ENCODE assay signal across 7 mouse cellular contexts in genomic region chrX:100625802-100626793, GRCm38 (mm10). TPM values are rescaled to one million over a fixed set of nuclear protein-coding genes. Genes with fewer than 3 reads are reported as not detected.
DNase-seq lines count a peak whose midpoint lies in the region; ATAC-seq lines count a peak whose summit lies in the region.

TSS of gene Pdzd11 (minus strand) at chrX:100626568.

- intact Hi-C loops in gastrocnemius, postnatal 36 days (cut with DNase I) = loop anchor here (10.0 kb wide), 1 partner anchor 109 kb away; no protein-coding TSS in a partner anchor
- intact Hi-C loops in left cerebral cortex, postnatal 25 days (cut with DNase I) = loop anchor here (10.0 kb wide), 1 partner anchor 109 kb away; no protein-coding TSS in a partner anchor

- peak; percentile 100 for ATAC-seq in intestine, embryonic 15.5 days

- H3K27ac ChIP-seq in intestine, embryonic 15.5 days = peak within 1 kb of the TSS; percentile 68
- peak within 1 kb of the TSS; percentile 92 for H3K27ac ChIP-seq in midbrain, embryonic 10.5 days (replicated peaks)

- H3K4me1 ChIP-seq in intestine, embryonic 15.5 days (replicated peaks) = no peaks in the 10 kb centered on the region
- peaks cover 19% of the 10 kb centered on the region for H3K4me1 ChIP-seq in midbrain, embryonic 10.5 days

- peak; percentile 92 for DNase-seq in adrenal gland, adult 2 months
- peak; percentile 85 for DNase-seq in embryo, embryonic 11.5 days (ENCODE audit: low read depth, low spot score)
- peak; percentile 70 to 81 for DNase-seq in gastrocnemius, postnatal 36 days
- peak; percentile 86 to 93 for DNase-seq in left cerebral cortex, postnatal 25 days (ENCODE audit: low spot score in 2 of 2)
- peak; percentile 89 for DNase-seq in midbrain, embryonic 10.5 days (ENCODE audit: low spot score)
- DNase-seq in right cerebral cortex, postnatal 4 days = peak; percentile 79

- H3K9ac ChIP-seq in intestine, embryonic 15.5 days = peak within 1 kb of the TSS; percentile 60

- no peaks in the 10 kb centered on the region for H3K27me3 ChIP-seq in intestine, embryonic 15.5 days (replicated peaks)
- peaks cover 37% of the 10 kb centered on the region for H3K27me3 ChIP-seq in midbrain, embryonic 10.5 days (ENCODE audit: low read depth, poor library complexity, severe bottlenecking)

- peak within 1 kb of the TSS; percentile 62 for H3K4me2 ChIP-seq in intestine, embryonic 15.5 days (replicated peaks)

- H3K4me3 ChIP-seq in intestine, embryonic 15.5 days (replicated peaks) = peak within 1 kb of the TSS; percentile 52
- peak within 1 kb of the TSS; percentile 73 for H3K4me3 ChIP-seq in midbrain, embryonic 10.5 days

- WGBS in intestine, embryonic 15.5 days = 21% methylated on average over 62 of the region's 62 CpGs
- WGBS in midbrain, embryonic 10.5 days = 17% methylated on average over 62 of the region's 62 CpGs

- H3K9me3 ChIP-seq in intestine, embryonic 15.5 days = no peaks in the 10 kb centered on the region
- 0 out of 2 replicates have a peak, but pooled peaks cover 2% of the 10 kb centered on the region for H3K9me3 ChIP-seq in midbrain, embryonic 10.5 days (replicated peaks)

- H3K36me3 ChIP-seq in intestine, embryonic 15.5 days = no peaks in the 10 kb centered on the region
- peaks cover 41% of the 10 kb centered on the region for H3K36me3 ChIP-seq in midbrain, embryonic 10.5 days

RNA-seq across cellular contexts. Expression of gene Pdzd11, which starts in this region (rescaled TPM):
- total RNA-seq in adrenal gland, adult 2 months (2021) = 10 to 100 TPM; 57.9 to 58.0 TPM
- polyA plus RNA-seq in adrenal gland, adult 2 months (2012; rRNA removed) = 10.4 and 10.6 TPM in 2 replicates
- 10 to 100 TPM; 13.8 to 14.2 TPM for total RNA-seq in gastrocnemius, postnatal 36 days (2021)
- polyA plus RNA-seq in intestine, embryonic 15.5 days (2015; fragmentation: Nextera tagmentation; extraction: Ambion mirVana) = 77.3 and 79.7 TPM in 2 replicates
- 10 to 100 TPM; 44.4 to 51.7 TPM for total RNA-seq in left cerebral cortex, postnatal 25 days (2021)
- polyA plus RNA-seq in midbrain, embryonic 10.5 days (2016; fragmentation: Nextera tagmentation; extraction: Ambion mirVana) = 143 and 153 TPM in 2 replicates

Comparison
In these comparisons a context has a peak if more than half of its experiments do, and no peak if none do; other contexts are left out.
1. Peak in every context shown above with its lines: DNase-seq, ATAC-seq, H3K4me3 ChIP-seq and H3K27ac ChIP-seq.